Mouse (Mus musculus) MEL (cell line): ENCODE measurements around the gene Ifi202b. TPM values are rescaled to one million over a fixed set of nuclear protein-coding genes. Genes with fewer than 3 reads are reported as not detected.
"Not testable (repeated sequence)": the region's sequence is repeated elsewhere in the genome, so short reads cannot be mapped to it uniquely, and the experiment has no call there.

ENCODE experiments used
- DNase-seq: peaks from one replicate; pipeline ENCODE4 v3.0.0; 2011; ENCODE audit warnings: low read depth, low spot score
- H3K27ac ChIP-seq: 2 replicates; pipeline ENCODE4 v1.5.1; 2012; ENCODE audit warnings: low read depth, mild to moderate bottlenecking, control low read depth, low read length, moderate library complexity; ENCODE audit not compliant: control insufficient read depth
- H3K27me3 ChIP-seq, 2 experiments: fragments of 150-350 bp in 1 of 2; sonication (generic) in 1 of 2; 2 replicates each; pipeline ENCODE4 v1.6.1; 2012; ENCODE audit warnings: low read length in 2 of 2, mild to moderate bottlenecking in 2 of 2, improper control_type of control experiment in 1 of 2, moderate library complexity in 1 of 2; ENCODE audit not compliant: insufficient read depth in 2 of 2, control insufficient read depth in 1 of 2
- H3K36me3 ChIP-seq, 2 experiments: 2 replicates each; pipeline ENCODE4 v1.6.1; 2012 to 2014; ENCODE audit warnings: low read length in 2 of 2, improper control_type of control experiment in 1 of 2, inconsistent platforms in 1 of 2, mild to moderate bottlenecking in 1 of 2; ENCODE audit not compliant: insufficient read depth in 2 of 2, control insufficient read depth in 1 of 2
- H3K4me1 ChIP-seq, 2 experiments: fragments of 150-350 bp in 1 of 2; sonication (generic) in 1 of 2; 2 replicates each; pipeline ENCODE4 v1.6.1; 2012; ENCODE audit warnings: low read length in 2 of 2, improper control_type of control experiment in 1 of 2, mild to moderate bottlenecking in 1 of 2; ENCODE audit not compliant: insufficient read depth in 2 of 2, control insufficient read depth in 1 of 2
- H3K4me3 ChIP-seq, 2 experiments: fragments of 150-350 bp in 1 of 2; sonication (generic) in 1 of 2; 2 replicates each; pipeline ENCODE4 v1.5.1; 2012; ENCODE audit warnings: low read depth in 2 of 2, low read length in 2 of 2, mild to moderate bottlenecking in 2 of 2, moderate library complexity in 2 of 2, control low read depth in 1 of 2, improper control_type of control experiment in 1 of 2; ENCODE audit not compliant: control insufficient read depth in 1 of 2, insufficient read depth in 1 of 2
- H3K79me2 ChIP-seq: 2 replicates; pipeline ENCODE4 v1.6.1; 2012; ENCODE audit warnings: mild to moderate bottlenecking, low read length, moderate library complexity; ENCODE audit not compliant: control insufficient read depth, poor library complexity, insufficient read depth
- H3K9ac ChIP-seq: 2 replicates; pipeline ENCODE4 v1.6.1; 2012; ENCODE audit warnings: low read depth, mild to moderate bottlenecking, control low read depth, low read length, moderate library complexity; ENCODE audit not compliant: control insufficient read depth, poor library complexity, severe bottlenecking
- H3K9me3 ChIP-seq: fragments of 150-350 bp; sonication (generic); replicated peaks from 2 replicates; pipeline ENCODE4 v1.6.1; 2012; ENCODE audit warnings: mild to moderate bottlenecking, low read length, improper control_type of control experiment, moderate library complexity; ENCODE audit not compliant: insufficient read depth
- EP300 ChIP-seq, 2 experiments: IDR thresholded peaks; 2 replicates each; pipeline ENCODE4 v1.6.1; 2011; ENCODE audit warnings: improper control_type of control experiment in 2 of 2, low read length in 2 of 2, low read depth in 1 of 2, mild to moderate bottlenecking in 1 of 2
- GATA1 ChIP-seq: IDR thresholded peaks from 2 replicates; pipeline ENCODE4 v1.6.1; 2011; ENCODE audit warnings: low read depth, low read length, improper control_type of control experiment
- TAL1 ChIP-seq: IDR thresholded peaks from 2 replicates; pipeline ENCODE4 v1.6.1; 2012; ENCODE audit warnings: mild to moderate bottlenecking, inconsistent platforms, low read length, moderate library complexity, mixed read lengths
- polyA plus RNA-seq, 2 experiments: library from polyadenylated mRNA; stranded (reverse) in 1 of 2; unstranded in 1 of 2; fragments of >175 nt in 1 of 2; fragments of >200 nt in 1 of 2; gene quantifications; 2 replicates each; pipeline versions ENCODE4 v1.2.1 to v1.2.4; 2012; ENCODE audit warnings: low replicate concordance in 2 of 2, low read depth in 1 of 2; ENCODE audit not compliant: insufficient read length in 2 of 2, insufficient read depth in 1 of 2, missing spikeins in 1 of 2
- total RNA-seq: library from RNA; depleted of rRNA; stranded (reverse); fragments of 300-350 nt; gene quantifications from 2 replicates; pipeline ENCODE4 v1.2.3, GENCODE M21; 2012

Ifi202b gene
- total and polyA plus RNA-seq, 3 experiments, result not detected

- not testable (repeated sequence) for H3K9me3 ChIP-seq, H3K4me1 ChIP-seq, H3K36me3 ChIP-seq, H3K9ac ChIP-seq, H3K79me2 ChIP-seq, H3K27ac ChIP-seq, H3K27me3 ChIP-seq, H3K4me3 ChIP-seq
- 0 out of 2 replicates have a peak, but pooled peaks have one; percentile 25 for TF ChIP-seq GATA1
- TF ChIP-seq EP300 (IDR thresholded peaks at IDR 0.05; ENCODE audit: low read depth in 1 of 2, low read length in 2 of 2), result peak; percentile 60 to 70; a peak in 3 of 4 replicates
- TF ChIP-seq TAL1, result 0 out of 2 replicates have a peak, but pooled peaks have one; percentile 6
- peak; percentile 58 for DNase-seq
These were observed 33.5 kb downstream of the Ifi202b start for GRCm38 (mm10) chr1:173949044-173949443.

GRCm38 (mm10) chr1:173942780-173943066, 39.8 kb downstream of the Ifi202b start:
- DNase-seq, H3K36me3 ChIP-seq, H3K9me3 ChIP-seq, H3K4me1 ChIP-seq, H3K27ac ChIP-seq, H3K79me2 ChIP-seq, H3K27me3 ChIP-seq, H3K4me3 ChIP-seq, H3K9ac ChIP-seq: not testable (repeated sequence)

GRCm38 (mm10) chr1:173941924-173942779, 40.4 kb downstream of the Ifi202b start, which contains the start of the genes Mndal and Ifi203:
TSS of gene Mndal (minus strand) at chr1:173942491.
TSS of gene Ifi203 (minus strand) at chr1:173942672.
- H3K27ac ChIP-seq, H3K4me1 ChIP-seq, H3K9ac ChIP-seq: not testable (repeated sequence)

GRCm38 (mm10) chr1:173941522-173941921, 41.0 kb downstream of the Ifi202b start:
- H3K27ac ChIP-seq, H3K79me2 ChIP-seq, H3K4me1 ChIP-seq, H3K9ac ChIP-seq, H3K36me3 ChIP-seq, H3K4me3 ChIP-seq, H3K27me3 ChIP-seq, H3K9me3 ChIP-seq, DNase-seq: not testable (repeated sequence)

More at GRCm38 (mm10) chr1:173941924-173942779, 40.4 kb downstream of the Ifi202b start, which contains the start of the genes Mndal and Ifi203:
- not testable (repeated sequence) for H3K79me2 ChIP-seq, H3K27me3 ChIP-seq, DNase-seq, H3K36me3 ChIP-seq, H3K9me3 ChIP-seq, H3K4me3 ChIP-seq

GRCm38 (mm10) chr1:173919279-173919678, 63.3 kb downstream of the Ifi202b start:
- H3K79me2 ChIP-seq, H3K4me3 ChIP-seq, DNase-seq, H3K4me1 ChIP-seq, H3K27me3 ChIP-seq, H3K36me3 ChIP-seq, H3K9ac ChIP-seq, H3K27ac ChIP-seq, H3K9me3 ChIP-seq: not testable (repeated sequence)
